Mouse (Mus musculus): ENCODE results near the gene C1rl.

- TF ChIP-seq POLR2A (IDR thresholded peaks at IDR 0.05; ENCODE audit: low read depth, low read length) (no peak), CTCF (IDR thresholded peaks at IDR 0.05; ENCODE audit: extremely low read depth, insufficient read length, insufficient replicate concordance, low read depth, low read length) (no peak)
These were observed 4.0 kb upstream of the C1rl start for GRCm38 (mm10) chr6:124488952-124489351.

Data from small intestine, adult 2 months (tissue).